Mouse (Mus musculus): Measurements from ENCODE around the gene Olfr600. TPM values are rescaled to one million over a fixed set of nuclear protein-coding genes. Genes with fewer than 3 reads are reported as not detected.
"Not testable (repeated sequence)": the region's sequence is repeated elsewhere in the genome, so short reads cannot be mapped to it uniquely, and the experiment has no call there.

Olfr600 gene
- polyA plus RNA-seq (2014; fragmentation: Nextera tagmentation; extraction: Ambion mirVana): not detected in 2 replicates

GRCm38 (mm10) chr7:103349569-103349968, at the start of gene Olfr600:
TSS of gene Olfr600 (minus strand) at chr7:103349669.
- Histone ChIP-seq H3K27ac (ENCODE audit: low read depth, low read length) (no peak within 1 kb of the TSS), H3K36me3 (ENCODE audit: control insufficient read depth, insufficient read depth, low read length) (no peaks in the 10 kb centered on the region), H3K9me3 (ENCODE audit: control insufficient read depth, low read length) (no peaks in the 10 kb centered on the region), H3K4me2 (no peak within 1 kb of the TSS), H3K9ac (ENCODE audit: low read depth, low read length) (no peak within 1 kb of the TSS), H3K27me3 (replicated peaks; ENCODE audit: control insufficient read depth, insufficient read depth, low read length) (no peaks in the 10 kb centered on the region), H3K4me3 (ENCODE audit: low read depth, low read length) (no peak within 1 kb of the TSS), H3K4me1 (replicated peaks; ENCODE audit: control insufficient read depth, insufficient read depth, low read length) (no peaks in the 10 kb centered on the region)
- no peak for DNase-seq (ENCODE audit: low spot score)
- ATAC-seq (replicated peaks; ENCODE audit: low FRiP score): no peak

GRCm38 (mm10) chr7:103398981-103399380, 49.5 kb upstream of the Olfr600 start:
- no peak overlapping the region for H3K27ac ChIP-seq (ENCODE audit: low read depth, low read length)
- H3K4me3 ChIP-seq (ENCODE audit: low read depth, low read length): no peak overlapping the region
- H3K9me3 ChIP-seq (ENCODE audit: control insufficient read depth, low read length): no peaks in the 10 kb centered on the region
- 4% methylated on average over 1 of the region's 1 CpGs for WGBS
- H3K36me3 ChIP-seq (ENCODE audit: control insufficient read depth, insufficient read depth, low read length): no peaks in the 10 kb centered on the region
- no peaks in the 10 kb centered on the region for H3K4me1 ChIP-seq (replicated peaks; ENCODE audit: control insufficient read depth, insufficient read depth, low read length)
- DNase-seq (ENCODE audit: low spot score) (no peak), ATAC-seq (replicated peaks; ENCODE audit: low FRiP score) (no peak)
- H3K9ac ChIP-seq (ENCODE audit: low read depth, low read length): no peak overlapping the region
- H3K27me3 ChIP-seq (replicated peaks; ENCODE audit: control insufficient read depth, insufficient read depth, low read length): no peaks in the 10 kb centered on the region
- no peak overlapping the region for H3K4me2 ChIP-seq

- H3K4me1 ChIP-seq (replicated peaks; ENCODE audit: control insufficient read depth, insufficient read depth, low read length): no peaks in the 10 kb centered on the region
- H3K36me3 ChIP-seq (ENCODE audit: control insufficient read depth, insufficient read depth, low read length): no peaks in the 10 kb centered on the region
- H3K9me3 ChIP-seq (ENCODE audit: control insufficient read depth, low read length): no peaks in the 10 kb centered on the region
- ATAC-seq (replicated peaks; ENCODE audit: low FRiP score): no peak
- H3K9ac ChIP-seq (ENCODE audit: low read depth, low read length): no peak overlapping the region
- H3K27ac ChIP-seq (ENCODE audit: low read depth, low read length): no peak overlapping the region
- no peak for DNase-seq (ENCODE audit: low spot score)
- H3K4me2 ChIP-seq: no peak overlapping the region
- no peaks in the 10 kb centered on the region for H3K27me3 ChIP-seq (replicated peaks; ENCODE audit: control insufficient read depth, insufficient read depth, low read length)
- no peak overlapping the region for H3K4me3 ChIP-seq (ENCODE audit: low read depth, low read length)
These were observed 48.3 kb upstream of the Olfr600 start for GRCm38 (mm10) chr7:103397758-103398157.

- DNase-seq (ENCODE audit: low spot score) (no peak), ATAC-seq (replicated peaks; ENCODE audit: low FRiP score) (no peak)
- Histone ChIP-seq H3K4me2 (no peak within 1 kb of the TSS), H3K27ac (ENCODE audit: low read depth, low read length) (no peak within 1 kb of the TSS), H3K4me3 (ENCODE audit: low read depth, low read length) (no peak within 1 kb of the TSS), H3K9me3 (ENCODE audit: control insufficient read depth, low read length) (no peaks in the 10 kb centered on the region), H3K36me3 (ENCODE audit: control insufficient read depth, insufficient read depth, low read length) (no peaks in the 10 kb centered on the region), H3K27me3 (replicated peaks; ENCODE audit: control insufficient read depth, insufficient read depth, low read length) (no peaks in the 10 kb centered on the region), H3K9ac (ENCODE audit: low read depth, low read length) (no peak within 1 kb of the TSS), H3K4me1 (replicated peaks; ENCODE audit: control insufficient read depth, insufficient read depth, low read length) (no peaks in the 10 kb centered on the region)
These were observed 36.6 kb upstream of the Olfr600 start, which contains the start of gene Olfr603 for GRCm38 (mm10) chr7:103386077-103386476. TSS of gene Olfr603 (minus strand) at chr7:103386177.

- no peaks in the 10 kb centered on the region for H3K9me3 ChIP-seq (ENCODE audit: control insufficient read depth, low read length)
- no peak within 1 kb of the TSS for H3K9ac ChIP-seq (ENCODE audit: low read depth, low read length)
- no peak within 1 kb of the TSS for H3K4me2 ChIP-seq
- no peak within 1 kb of the TSS for H3K27ac ChIP-seq (ENCODE audit: low read depth, low read length)
- H3K4me3 ChIP-seq (ENCODE audit: low read depth, low read length): no peak within 1 kb of the TSS
- DNase-seq (ENCODE audit: low spot score): no peak
- H3K27me3 ChIP-seq (replicated peaks; ENCODE audit: control insufficient read depth, insufficient read depth, low read length): no peaks in the 10 kb centered on the region
- H3K4me1 ChIP-seq (replicated peaks; ENCODE audit: control insufficient read depth, insufficient read depth, low read length): no peaks in the 10 kb centered on the region
- 81% methylated on average over 1 of the region's 1 CpGs for WGBS
- no peaks in the 10 kb centered on the region for H3K36me3 ChIP-seq (ENCODE audit: control insufficient read depth, insufficient read depth, low read length)
- ATAC-seq (replicated peaks; ENCODE audit: low FRiP score): no peak
These were observed 13.1 kb upstream of the Olfr600 start, which contains the start of gene Olfr601 for GRCm38 (mm10) chr7:103362555-103362954. TSS of gene Olfr601 (minus strand) at chr7:103362655.

- Histone ChIP-seq H3K9me3 (ENCODE audit: control insufficient read depth, low read length) (no peaks in the 10 kb centered on the region), H3K4me2 (no peak within 1 kb of the TSS), H3K27me3 (replicated peaks; ENCODE audit: control insufficient read depth, insufficient read depth, low read length) (no peaks in the 10 kb centered on the region), H3K4me1 (replicated peaks; ENCODE audit: control insufficient read depth, insufficient read depth, low read length) (no peaks in the 10 kb centered on the region), H3K27ac (ENCODE audit: low read depth, low read length) (no peak within 1 kb of the TSS), H3K36me3 (ENCODE audit: control insufficient read depth, insufficient read depth, low read length) (no peaks in the 10 kb centered on the region), H3K9ac (ENCODE audit: low read depth, low read length) (no peak within 1 kb of the TSS), H3K4me3 (ENCODE audit: low read depth, low read length) (no peak within 1 kb of the TSS)
- WGBS: 85% methylated on average over 1 of the region's 1 CpGs
- DNase-seq (ENCODE audit: low spot score) (no peak), ATAC-seq (replicated peaks; ENCODE audit: low FRiP score) (no peak)
These were observed 13.9 kb downstream of the Olfr600 start, which contains the start of gene Olfr599 for GRCm38 (mm10) chr7:103335617-103336016. TSS of gene Olfr599 (plus strand) at chr7:103335917.

- H3K36me3 ChIP-seq (ENCODE audit: control insufficient read depth, insufficient read depth, low read length): no peaks in the 10 kb centered on the region
- no peak within 1 kb of the TSS for H3K4me3 ChIP-seq (ENCODE audit: low read depth, low read length)
- no peaks in the 10 kb centered on the region for H3K9me3 ChIP-seq (ENCODE audit: control insufficient read depth, low read length)
- no peak within 1 kb of the TSS for H3K9ac ChIP-seq (ENCODE audit: low read depth, low read length)
- no peak for ATAC-seq (replicated peaks; ENCODE audit: low FRiP score)
- no peak within 1 kb of the TSS for H3K4me2 ChIP-seq
- H3K27me3 ChIP-seq (replicated peaks; ENCODE audit: control insufficient read depth, insufficient read depth, low read length): no peaks in the 10 kb centered on the region
- DNase-seq (ENCODE audit: low spot score): no peak
- H3K4me1 ChIP-seq (replicated peaks; ENCODE audit: control insufficient read depth, insufficient read depth, low read length): no peaks in the 10 kb centered on the region
- H3K27ac ChIP-seq (ENCODE audit: low read depth, low read length): no peak within 1 kb of the TSS
These were observed 26.2 kb downstream of the Olfr600 start, which contains the start of gene Olfr598 for GRCm38 (mm10) chr7:103323268-103323667. TSS of gene Olfr598 (plus strand) at chr7:103323568.

GRCm38 (mm10) chr7:103316015-103316414, 33.5 kb downstream of the Olfr600 start, which contains the start of gene Olfr597:
TSS of gene Olfr597 (plus strand) at chr7:103316315.
- not testable (repeated sequence) for H3K27me3 ChIP-seq (replicated peaks; ENCODE audit: control insufficient read depth, insufficient read depth, low read length); H3K9ac ChIP-seq (ENCODE audit: low read depth, low read length); H3K4me1 ChIP-seq (replicated peaks; ENCODE audit: control insufficient read depth, insufficient read depth, low read length); H3K4me2 ChIP-seq; H3K27ac ChIP-seq (ENCODE audit: low read depth, low read length); H3K36me3 ChIP-seq (ENCODE audit: control insufficient read depth, insufficient read depth, low read length); H3K4me3 ChIP-seq (ENCODE audit: low read depth, low read length); H3K9me3 ChIP-seq (ENCODE audit: control insufficient read depth, low read length); ATAC-seq (replicated peaks; ENCODE audit: low FRiP score); DNase-seq (ENCODE audit: low spot score)
- WGBS: 77% methylated on average over 2 of the region's 2 CpGs

- not testable (repeated sequence) for H3K36me3 ChIP-seq (ENCODE audit: control insufficient read depth, insufficient read depth, low read length)
These were observed 44.1 kb downstream of the Olfr600 start, which contains the start of gene Olfr596 for GRCm38 (mm10) chr7:103305348-103305747. TSS of gene Olfr596 (plus strand) at chr7:103305648.

More at GRCm38 (mm10) chr7:103305348-103305747, 44.1 kb downstream of the Olfr600 start, which contains the start of gene Olfr596:
- not testable (repeated sequence) for H3K4me3 ChIP-seq (ENCODE audit: low read depth, low read length); H3K9ac ChIP-seq (ENCODE audit: low read depth, low read length); H3K4me1 ChIP-seq (replicated peaks; ENCODE audit: control insufficient read depth, insufficient read depth, low read length); H3K27me3 ChIP-seq (replicated peaks; ENCODE audit: control insufficient read depth, insufficient read depth, low read length); H3K27ac ChIP-seq (ENCODE audit: low read depth, low read length); H3K9me3 ChIP-seq (ENCODE audit: control insufficient read depth, low read length); ATAC-seq (replicated peaks; ENCODE audit: low FRiP score); H3K4me2 ChIP-seq; DNase-seq (ENCODE audit: low spot score)
- WGBS: 94% methylated on average over 2 of the region's 2 CpGs

Data from liver, embryonic 11.5 days (tissue).